Mouse (Mus musculus): Measurements from ENCODE around the gene Slc35f1. TPM values are rescaled to one million over a fixed set of nuclear protein-coding genes. Genes with fewer than 3 reads are reported as not detected.

Slc35f1 gene
- total and polyA plus RNA-seq, 3 experiments: not detected

- no peak for DNase-seq (ENCODE audit: low read depth, low spot score)
- H3K9ac ChIP-seq (ENCODE audit: control insufficient read depth, low read depth, low read length, poor library complexity, severe bottlenecking): no peak overlapping the region
- H3K27me3 ChIP-seq (ENCODE audit: control insufficient read depth in 1 of 2, insufficient read depth in 2 of 2, low read length in 2 of 2): no peaks in the 10 kb centered on the region
These were observed 101.2 kb downstream of the Slc35f1 start for GRCm38 (mm10) chr10:52791560-52791959.

GRCm38 (mm10) chr10:52797454-52797853, 107.1 kb downstream of the Slc35f1 start:
- TF ChIP-seq RAD21 (IDR thresholded peaks at IDR 0.05; ENCODE audit: low read depth, low read length) (no peak), SIN3A (IDR thresholded peaks at IDR 0.05; ENCODE audit: low read length) (no peak), MAFK (IDR thresholded peaks at IDR 0.05; ENCODE audit: borderline replicate concordance, low read depth, low read length) (no peak), USF1 (IDR thresholded peaks at IDR 0.05; ENCODE audit: low read depth, low read length) (no peak), CTCF (IDR thresholded peaks at IDR 0.05 in 2 of 3, conservative IDR thresholded peaks at IDR 0.05 in 1 of 3; ENCODE audit: control insufficient read depth in 1 of 3, insufficient read depth in 1 of 3, low read depth in 2 of 3, low read length in 3 of 3, poor library complexity in 1 of 3, severe bottlenecking in 1 of 3) (no peak), EP300 (IDR thresholded peaks at IDR 0.05; ENCODE audit: low read depth in 1 of 2, low read length in 2 of 2) (no peak), CHD2 (IDR thresholded peaks at IDR 0.05; ENCODE audit: low read length) (no peak), ZMIZ1 (IDR thresholded peaks at IDR 0.05; ENCODE audit: low read depth, low read length) (no peak), MYB (IDR thresholded peaks at IDR 0.05; ENCODE audit: low read depth, low read length) (no peak), MAZ (IDR thresholded peaks at IDR 0.05; ENCODE audit: low read depth, low read length) (no peak), ETS1 (IDR thresholded peaks at IDR 0.05; ENCODE audit: low read depth, low read length) (no peak), MYC (IDR thresholded peaks at IDR 0.05; ENCODE audit: low read depth, low read length) (no peak), GATA1 (IDR thresholded peaks at IDR 0.05; ENCODE audit: low read depth, low read length) (no peak), KAT2A (conservative IDR thresholded peaks at IDR 0.05; ENCODE audit: low read depth, low read length) (no peak), UBTF (IDR thresholded peaks at IDR 0.05; ENCODE audit: borderline replicate concordance, insufficient read depth, low read depth, low read length) (no peak), E2F4 (IDR thresholded peaks at IDR 0.05; ENCODE audit: borderline replicate concordance, low read depth, low read length) (no peak), NELFE (IDR thresholded peaks at IDR 0.05; ENCODE audit: low read depth, low read length) (no peak), SMC3 (IDR thresholded peaks at IDR 0.05; ENCODE audit: low read depth, low read length) (no peak)
- DNase-seq (ENCODE audit: low read depth, low spot score): no peak
- Histone ChIP-seq H3K4me3 (ENCODE audit: control insufficient read depth in 1 of 2, insufficient read depth in 1 of 2, low read depth in 2 of 2, low read length in 2 of 2) (no peak overlapping the region), H3K27ac (ENCODE audit: control insufficient read depth, low read depth, low read length) (no peak overlapping the region), H3K9me3 (replicated peaks; ENCODE audit: insufficient read depth, low read length) (no peaks in the 10 kb centered on the region), H3K36me3 (ENCODE audit: control insufficient read depth in 1 of 2, insufficient read depth in 2 of 2, low read length in 2 of 2) (no peaks in the 10 kb centered on the region), H3K4me1 (ENCODE audit: control insufficient read depth in 1 of 2, insufficient read depth in 2 of 2, low read length in 2 of 2) (no peaks in the 10 kb centered on the region), H3K27me3 (ENCODE audit: control insufficient read depth in 1 of 2, insufficient read depth in 2 of 2, low read length in 2 of 2) (no peaks in the 10 kb centered on the region), H3K79me2 (ENCODE audit: control insufficient read depth, insufficient read depth, low read length, poor library complexity) (no peaks in the 10 kb centered on the region), H3K9ac (ENCODE audit: control insufficient read depth, low read depth, low read length, poor library complexity, severe bottlenecking) (no peak overlapping the region)

More at GRCm38 (mm10) chr10:52791560-52791959, 101.2 kb downstream of the Slc35f1 start:
- no peak for TF ChIP-seq RAD21 (IDR thresholded peaks at IDR 0.05; ENCODE audit: low read depth, low read length)
- Histone ChIP-seq H3K4me3 (ENCODE audit: control insufficient read depth in 1 of 2, insufficient read depth in 1 of 2, low read depth in 2 of 2, low read length in 2 of 2) (no peak overlapping the region), H3K27ac (ENCODE audit: control insufficient read depth, low read depth, low read length) (no peak overlapping the region), H3K36me3 (ENCODE audit: control insufficient read depth in 1 of 2, insufficient read depth in 2 of 2, low read length in 2 of 2) (no peaks in the 10 kb centered on the region), H3K4me1 (ENCODE audit: control insufficient read depth in 1 of 2, insufficient read depth in 2 of 2, low read length in 2 of 2) (no peaks in the 10 kb centered on the region), H3K79me2 (ENCODE audit: control insufficient read depth, insufficient read depth, low read length, poor library complexity) (no peaks in the 10 kb centered on the region), H3K9me3 (replicated peaks; ENCODE audit: insufficient read depth, low read length) (no peaks in the 10 kb centered on the region)

Measured in MEL (cell line).